Mouse (Mus musculus) cerebellum, adult 2 months (tissue): ENCODE measurements around the gene Fry.

ENCODE experiments used
- CTCF ChIP-seq: fragments of 200-500 bp; IDR thresholded peaks from 2 replicates; pipeline ENCODE4 v1.5.1; 2011; ENCODE audit warnings: low read depth, mild to moderate bottlenecking, control low read depth, low read length, moderate library complexity, borderline replicate concordance; ENCODE audit not compliant: insufficient read depth
- POLR2A ChIP-seq: fragments of 200-500 bp; IDR thresholded peaks from 2 replicates; pipeline ENCODE4 v1.6.1; 2011; ENCODE audit warnings: low read length, control low read depth, borderline replicate concordance; ENCODE audit not compliant: insufficient read depth

- TF ChIP-seq CTCF: no peak
- TF ChIP-seq POLR2A: no peak
Observed at GRCm38 (mm10) chr5:150272173-150272572, 153.7 kb downstream of the Fry start.
